ENCODE assay signal across 29 mouse cellular contexts in genomic region chr17:43070946-43071345, GRCm38 (mm10). TPM values are rescaled to one million over a fixed set of nuclear protein-coding genes. Genes with fewer than 3 reads are reported as not detected.
DNase-seq lines count a peak whose midpoint lies in the region; ATAC-seq and TF ChIP-seq lines count a peak whose summit lies in the region.
"Had no signal": no experiment of that assay in that cellular context is flagged by ENCODE, and none has a peak within 500 bp of the region (broad histone marks: within the 10 kb centered on the region; RNA-seq: fewer than 3 reads in every experiment).

No protein-coding gene starts in this region.

- peak overlapping the region; percentile 31; the same call in 1 of the 2 replicates for H3K27ac ChIP-seq in kidney, embryonic 16.5 days (ENCODE audit: low read length)
- H3K27ac ChIP-seq in lung, embryonic 15.5 days: peak overlapping the region; percentile 59
- peak overlapping the region; percentile 73 for H3K27ac ChIP-seq in stomach, postnatal 0 days (replicated peaks)
- H3K27ac ChIP-seq in left cerebral cortex, adult 2 months: no peak overlapping the region
- H3K27ac ChIP-seq: embryonic facial prominence, embryonic 13.5 days; forebrain, embryonic 10.5 days; forebrain, embryonic 15.5 days; heart, embryonic 10.5 days; heart, embryonic 15.5 days; hindbrain, postnatal 0 days; limb, embryonic 12.5 days; midbrain, embryonic 12.5 days; neural tube, embryonic 12.5 days had no signal

- no peak overlapping the region for H3K4me3 ChIP-seq in kidney, embryonic 16.5 days (ENCODE audit: low read length)
- H3K4me3 ChIP-seq in lung, embryonic 15.5 days: no peak overlapping the region
- H3K4me3 ChIP-seq in stomach, postnatal 0 days (ENCODE audit: low read depth, low read length): no peak overlapping the region
- H3K4me3 ChIP-seq in left cerebral cortex, adult 2 months: no peak overlapping the region
- H3K4me3 ChIP-seq: embryonic facial prominence, embryonic 13.5 days; forebrain, embryonic 10.5 days; forebrain, embryonic 15.5 days; heart, embryonic 10.5 days; heart, embryonic 15.5 days; limb, embryonic 12.5 days; midbrain, embryonic 12.5 days; myocyte; neural tube, embryonic 12.5 days had no signal

- peaks cover 22% of the 10 kb centered on the region; the same call in 1 of the 2 replicates for H3K4me1 ChIP-seq in kidney, embryonic 16.5 days (ENCODE audit: insufficient read depth, low read length)
- peaks cover 45% of the 10 kb centered on the region for H3K4me1 ChIP-seq in lung, embryonic 15.5 days
- no peaks in the 10 kb centered on the region for H3K4me1 ChIP-seq in stomach, postnatal 0 days (replicated peaks; ENCODE audit: control insufficient read depth, insufficient read depth)
- H3K4me1 ChIP-seq: heart, embryonic 15.5 days; limb, embryonic 12.5 days; midbrain, embryonic 12.5 days had no signal

- no peak for TF ChIP-seq CTCF in stomach, postnatal 0 days (IDR thresholded peaks at IDR 0.05; ENCODE audit: low read depth)
- TF ChIP-seq CTCF in left cerebral cortex, adult 2 months (IDR thresholded peaks at IDR 0.05): no peak

- 81% methylated on average over 2 of the region's 2 CpGs for WGBS in kidney, embryonic 16.5 days
- WGBS in lung, embryonic 15.5 days: 49% methylated on average over 2 of the region's 2 CpGs
- WGBS in stomach, postnatal 0 days: 26% methylated on average over 2 of the region's 2 CpGs

- no peaks in the 10 kb centered on the region for H3K27me3 ChIP-seq in kidney, embryonic 16.5 days (ENCODE audit: insufficient read depth, low read length)
- H3K27me3 ChIP-seq in lung, embryonic 15.5 days: no peaks in the 10 kb centered on the region
- H3K27me3 ChIP-seq in stomach, postnatal 0 days (ENCODE audit: control insufficient read depth, insufficient read depth, low read length): no peaks in the 10 kb centered on the region
- H3K27me3 ChIP-seq: embryonic facial prominence, embryonic 13.5 days; forebrain, embryonic 15.5 days; heart, embryonic 15.5 days; limb, embryonic 12.5 days; midbrain, embryonic 12.5 days; neural tube, embryonic 12.5 days had no signal

- ATAC-seq in kidney, embryonic 16.5 days (ENCODE audit: low FRiP score, low TSS enrichment): no peak
- no peak for ATAC-seq in lung, embryonic 15.5 days (ENCODE audit: borderline replicate concordance, extremely low read depth, low FRiP score, low TSS enrichment)
- peak; percentile 74 for ATAC-seq in stomach, postnatal 0 days (ENCODE audit: low FRiP score, low TSS enrichment)
- ATAC-seq: CD4-positive, CD25-positive, alpha-beta regulatory T cell, adult 4 months; forebrain, embryonic 15.5 days; hindbrain, postnatal 0 days; intestine, embryonic 16.5 days had no signal

- H3K9me3 ChIP-seq in kidney, embryonic 16.5 days (ENCODE audit: low read length): no peaks in the 10 kb centered on the region
- H3K9me3 ChIP-seq in lung, embryonic 15.5 days: no peaks in the 10 kb centered on the region
- no peaks in the 10 kb centered on the region for H3K9me3 ChIP-seq in stomach, postnatal 0 days (ENCODE audit: control insufficient read depth, low read length)
- H3K9me3 ChIP-seq: embryonic facial prominence, embryonic 13.5 days; forebrain, embryonic 10.5 days; forebrain, embryonic 15.5 days; heart, embryonic 10.5 days; heart, embryonic 15.5 days; limb, embryonic 12.5 days; midbrain, embryonic 12.5 days; neural tube, embryonic 12.5 days had no signal

- TF ChIP-seq EP300 in stomach, postnatal 0 days (optimal IDR thresholded peaks at IDR 0.05): no peak

- H3K4me2 ChIP-seq in kidney, embryonic 16.5 days (replicated peaks; ENCODE audit: low read depth, low read length): no peak overlapping the region
- no peak overlapping the region for H3K4me2 ChIP-seq in lung, embryonic 15.5 days
- no peak overlapping the region for H3K4me2 ChIP-seq in stomach, postnatal 0 days (replicated peaks; ENCODE audit: low read depth)
- H3K4me2 ChIP-seq: embryonic facial prominence, embryonic 13.5 days; forebrain, embryonic 15.5 days; heart, embryonic 15.5 days; limb, embryonic 12.5 days; midbrain, embryonic 12.5 days; neural tube, embryonic 12.5 days had no signal

- no peak for DNase-seq in kidney, postnatal 10 days
- DNase-seq in lung, postnatal 4 days: no peak
- DNase-seq in lung, postnatal 25 days (ENCODE audit: low spot score): peak; percentile 53
- DNase-seq in stomach, postnatal 0 days (ENCODE audit: low spot score): peak; percentile 69
- no peak for DNase-seq in left cerebral cortex, adult 2 months (ENCODE audit: extremely low spot score in 1 of 2, low spot score in 2 of 2)
- no peak for DNase-seq in spleen, postnatal 10 days (ENCODE audit: low spot score in 2 of 2)
- DNase-seq: adrenal gland, postnatal 25 days; cerebellum, adult 11-12 months; cerebellum, adult 9-11 months; gastrocnemius, postnatal 25 days; heart, adult 11 months; layer of hippocampus, adult 9-11 months; right cerebral cortex, adult 18-20 months; spleen, adult 18-20 months; thymus, postnatal 14 days had no signal

- no peak overlapping the region for H3K9ac ChIP-seq in kidney, embryonic 16.5 days (replicated peaks; ENCODE audit: low read length)
- H3K9ac ChIP-seq in lung, embryonic 15.5 days: no peak overlapping the region
- H3K9ac ChIP-seq in stomach, postnatal 0 days (ENCODE audit: low read length): no peak overlapping the region
- H3K9ac ChIP-seq: embryonic facial prominence, embryonic 13.5 days; forebrain, embryonic 15.5 days; heart, embryonic 15.5 days; limb, embryonic 12.5 days; midbrain, embryonic 12.5 days; neural tube, embryonic 12.5 days had no signal

- H3K36me3 ChIP-seq in kidney, embryonic 16.5 days (ENCODE audit: insufficient read depth, low read length): peaks cover 4% of the 10 kb centered on the region; the same call in 1 of the 2 replicates
- H3K36me3 ChIP-seq in lung, embryonic 15.5 days: no peaks in the 10 kb centered on the region
- no peaks in the 10 kb centered on the region for H3K36me3 ChIP-seq in stomach, postnatal 0 days (ENCODE audit: control insufficient read depth, insufficient read depth, low read length)
- H3K36me3 ChIP-seq: heart, embryonic 15.5 days; limb, embryonic 12.5 days had no signal

- intact Hi-C loops in left cerebral cortex, adult 2 months (cut with DNase I): loop anchor here (10.0 kb wide), 1 partner anchor 56 kb away; the partner anchor contains the start of gene Tnfrsf21

RNA-seq across cellular contexts. Expression of gene Tnfrsf21, which starts 54.6 kb away (rescaled TPM):
- 65.1 and 69.7 TPM in 2 replicates for polyA plus RNA-seq in kidney, embryonic 16.5 days (2015; fragmentation: Nextera tagmentation; extraction: Ambion mirVana)
- 41.9 and 44.2 TPM in 2 replicates for polyA plus RNA-seq in lung, embryonic 15.5 days (2015; fragmentation: Nextera tagmentation; extraction: Ambion mirVana)
- 36.9 and 40.7 TPM in 2 replicates for polyA plus RNA-seq in stomach, postnatal 0 days (2015; fragmentation: Nextera tagmentation; extraction: Ambion mirVana)
- total RNA-seq in left cerebral cortex, adult 2 months (2021): 10 to 100 TPM; 81.4 to 82.2 TPM

Comparison
In these comparisons a context has a peak if more than half of its experiments do, and no peak if none do; other contexts are left out.
1. DNase-seq: peak in lung, postnatal 25 days (single experiment) and stomach, postnatal 0 days (single experiment); none in kidney, postnatal 10 days (single experiment), lung, postnatal 4 days (0 of 2), left cerebral cortex, adult 2 months (0 of 2) and spleen, postnatal 10 days (0 of 2).